Mouse (Mus musculus) hematopoietic stem cell, adult 5-6 weeks (primary cell): ENCODE measurements around the gene Clcc1. TPM values are rescaled to one million over a fixed set of nuclear protein-coding genes. Genes with fewer than 3 reads are reported as not detected.

ENCODE experiments used
- total RNA-seq: library from RNA; stranded (forward); fragments of 172-1452, 232-1000 nt; gene quantifications from 2 replicates; pipeline ENCODE4 v1.2.3, GENCODE M21; 2017

Clcc1 gene
- total RNA-seq, 1 experiment from 2014 or later: 68.6 TPM

Other genes starting within 250 kb of the Clcc1 start
- 0.38 and 1.6 TPM in 2 replicates for gene Celsr2, start 238.4 kb upstream of the Clcc1 start, total RNA-seq
- 216 and 455 TPM in 2 replicates for gene Sars, start 208.7 kb upstream of the Clcc1 start, total RNA-seq
- not detected in 2 replicates for gene 1700013F07Rik, start 119.8 kb upstream of the Clcc1 start, total RNA-seq
- gene 5330417C22Rik, start 117.4 kb upstream of the Clcc1 start, total RNA-seq: 0.30 and 1.3 TPM in 2 replicates
- 47.4 and 56.6 TPM in 2 replicates for gene Tmem167b, start 91.4 kb upstream of the Clcc1 start, total RNA-seq
- 24.3 and 36.0 TPM in 2 replicates for gene Taf13, start 82.2 kb upstream of the Clcc1 start, total RNA-seq
- gene Wdr47, start 62.6 kb upstream of the Clcc1 start, total RNA-seq: 8.4 and 11.5 TPM in 2 replicates
- gene Gpsm2, start 68.4 kb downstream of the Clcc1 start, total RNA-seq: 14.4 and 22.9 TPM in 2 replicates
- gene Aknad1, start 85.7 kb downstream of the Clcc1 start, total RNA-seq: 0.55 TPM in 1 of 2 replicates, not detected in the other
- 40.5 and 44.3 TPM in 2 replicates for gene Stxbp3, start 186.6 kb downstream of the Clcc1 start, total RNA-seq
- not detected in 2 replicates for gene Fndc7, start 236.1 kb downstream of the Clcc1 start, total RNA-seq